Mouse (Mus musculus) c-Kit-negative CD71-positive TER-119-positive erythroid progenitor cells, embryonic 14.5 days (primary cell): ENCODE results near the gene Ptprd.

Experiments
- DNase-seq: peaks from one replicate; pipeline ENCODE4 v3.0.0-alpha.2; 2013; ENCODE audit warnings: low read depth, low spot score

The Ptprd gene

DNA sequence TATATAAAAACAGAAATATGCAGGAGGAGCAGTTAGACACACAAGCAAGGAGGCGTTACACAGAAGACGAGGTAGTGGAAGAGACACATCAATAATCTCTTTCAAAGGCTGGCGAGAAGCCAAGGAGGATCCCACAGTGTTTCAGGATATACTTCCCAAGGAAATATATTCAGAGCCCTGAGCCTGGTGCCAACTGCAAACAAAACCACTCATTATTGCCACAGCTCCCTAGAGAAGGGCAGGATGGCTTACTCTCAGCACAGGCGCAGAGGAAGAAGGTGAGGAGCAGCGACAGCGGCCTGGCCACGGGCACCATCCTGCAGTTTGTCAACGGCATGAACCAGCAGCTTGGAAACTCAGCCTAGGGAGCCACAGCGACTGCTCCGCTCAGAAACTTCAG is 1886.8 kb downstream of the Ptprd start:
- DNase-seq = no peak

GRCm38 (mm10) chr4:76324509-76324908 is 1887.3 kb downstream of the Ptprd start:
- DNase-seq = no peak

DNA sequence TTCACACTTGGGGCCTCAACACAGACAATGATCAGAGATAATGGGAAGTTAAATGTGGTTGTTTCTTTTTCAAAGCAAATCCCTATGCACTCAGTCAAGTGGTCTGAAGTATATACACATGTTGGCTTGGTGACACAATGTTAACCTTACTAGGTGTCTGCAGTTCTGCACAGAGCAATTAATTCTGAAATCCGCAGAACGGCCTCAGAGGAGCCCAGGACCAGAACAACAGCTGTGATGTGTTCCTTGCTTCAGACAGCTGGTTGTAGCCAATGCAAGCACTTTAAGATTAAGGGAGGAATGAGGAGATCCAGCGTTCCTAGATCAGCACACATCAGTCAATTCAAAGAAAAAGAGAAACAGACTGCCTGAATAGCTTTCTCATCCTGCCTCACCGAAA is 1891.9 kb downstream of the Ptprd start:
- DNase-seq = no peak

- DNase-seq = no peak
Measured at GRCm38 (mm10) chr4:76315977-76316376, 1895.8 kb downstream of the Ptprd start.

DNA sequence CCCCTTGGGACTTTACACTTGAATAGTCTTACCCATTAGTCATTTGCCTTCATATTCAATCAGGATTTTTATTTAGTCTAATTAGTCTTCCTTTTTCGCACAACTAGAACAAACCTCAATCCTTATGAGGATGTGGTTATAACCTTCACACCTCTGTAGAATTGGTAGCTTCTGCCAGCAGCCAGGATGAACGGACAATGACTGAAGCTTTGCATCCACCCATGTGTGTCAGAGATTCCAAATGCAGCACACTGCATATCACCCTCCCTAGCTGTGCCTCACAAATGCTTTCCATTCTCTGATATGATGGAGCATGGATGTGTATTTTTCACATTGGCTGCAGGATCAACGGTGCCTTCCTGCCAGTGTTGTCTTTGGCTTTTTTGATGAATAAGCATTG is 1898.0 kb downstream of the Ptprd start:
- no peak for DNase-seq

GRCm38 (mm10) chr4:76312593-76312992 is 1899.2 kb downstream of the Ptprd start:
- DNase-seq = no peak

DNA sequence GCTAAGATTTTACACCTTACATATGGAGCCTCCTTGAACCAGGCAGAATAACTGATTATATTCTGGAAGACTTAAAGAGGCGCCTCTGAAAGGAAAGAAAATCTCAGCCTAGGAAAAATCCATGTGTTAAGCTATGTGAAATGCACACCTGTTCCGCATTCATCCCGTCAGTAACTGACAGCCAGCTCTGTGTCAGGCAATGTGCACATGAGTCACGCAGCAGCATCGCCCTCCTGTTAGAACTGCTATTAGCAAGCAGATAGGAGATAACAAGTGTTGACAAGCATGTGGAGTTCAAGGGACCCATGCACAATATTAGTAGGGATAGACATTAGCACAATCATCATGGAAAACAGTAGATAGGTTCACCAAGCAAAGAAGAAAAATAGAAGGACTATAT is 1905.8 kb downstream of the Ptprd start:
- no peak for DNase-seq

GRCm38 (mm10) chr4:76297375-76297774 is 1914.4 kb downstream of the Ptprd start:
- DNase-seq = no peak

GRCm38 (mm10) chr4:76292733-76293357 is 1918.9 kb downstream of the Ptprd start:
- no peak for DNase-seq

DNA sequence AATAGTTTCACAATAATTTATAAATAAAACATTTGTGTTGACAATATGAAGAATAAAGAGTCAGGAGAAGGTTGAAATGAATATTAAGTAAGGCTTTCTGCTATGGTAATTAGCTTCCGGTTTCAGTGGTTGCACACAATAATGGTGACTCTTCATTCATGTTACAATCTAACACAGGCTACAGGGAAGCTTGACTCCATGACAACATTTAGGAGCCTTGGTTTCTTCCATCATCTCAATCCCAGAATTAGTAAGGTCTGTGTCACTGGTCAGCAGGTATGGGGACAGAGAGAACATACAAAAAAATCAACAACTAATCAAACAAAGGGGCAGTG is 1921.3 kb downstream of the Ptprd start:
- no peak for DNase-seq

DNA sequence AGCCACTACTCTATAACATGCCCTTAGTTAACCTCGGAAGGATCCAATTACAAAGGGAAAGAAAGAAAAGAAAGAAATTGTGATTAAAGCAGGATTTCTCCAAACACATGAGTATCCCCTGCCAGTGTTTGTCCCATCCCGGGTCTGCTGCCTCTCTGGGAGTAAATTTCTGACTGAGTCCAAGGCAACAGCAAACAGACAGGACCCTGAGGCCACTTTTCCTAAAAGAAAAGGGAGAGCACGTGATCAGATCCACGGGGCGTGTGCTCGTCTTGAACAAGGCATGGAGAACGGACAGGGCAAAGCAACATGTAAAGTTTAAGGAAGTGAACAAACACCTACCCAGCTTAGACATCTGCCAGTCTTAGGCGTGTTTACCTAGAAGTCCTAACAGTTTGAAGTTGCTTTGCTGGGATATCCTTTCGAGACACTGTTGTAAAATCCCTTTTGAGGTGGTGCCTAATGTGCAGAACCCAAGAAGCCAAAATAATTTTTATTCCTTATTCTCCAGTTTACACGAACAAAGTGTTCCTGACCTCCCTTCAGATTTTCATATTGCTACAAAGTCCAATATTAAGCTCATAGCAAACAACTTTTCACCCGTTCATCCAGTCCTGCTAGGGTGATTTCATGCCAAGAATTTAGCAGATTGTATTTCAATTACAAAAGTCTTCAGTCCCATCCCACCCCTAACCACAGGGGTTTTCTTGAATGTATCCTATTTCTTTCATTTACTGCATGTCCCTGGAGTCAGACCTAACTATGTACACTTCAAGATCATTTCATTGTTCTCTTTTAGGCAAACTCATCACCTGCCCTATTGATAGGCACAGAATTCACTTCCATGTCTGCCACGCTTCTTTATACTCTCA is 1921.9 kb downstream of the Ptprd start:
- no peak for DNase-seq

DNA sequence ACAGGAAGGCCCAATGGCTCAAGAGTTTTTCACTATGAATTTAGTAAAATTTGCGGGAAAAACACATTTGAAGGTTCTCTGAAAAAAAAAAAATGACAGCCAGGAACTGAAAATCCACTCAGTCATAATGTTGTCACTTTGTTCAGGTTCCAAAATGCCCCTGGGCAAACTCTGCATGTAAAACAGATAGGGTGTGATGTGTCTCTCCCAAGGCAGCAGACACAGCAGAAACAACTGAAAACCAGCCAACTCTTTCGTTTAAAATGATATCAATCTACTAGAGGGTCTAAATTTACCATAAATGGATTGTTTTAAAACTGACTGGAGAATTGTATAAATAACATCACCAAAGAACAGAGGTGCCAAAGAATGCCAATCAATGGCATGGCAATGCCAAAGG is 1925.7 kb downstream of the Ptprd start:
- DNase-seq = no peak

DNA sequence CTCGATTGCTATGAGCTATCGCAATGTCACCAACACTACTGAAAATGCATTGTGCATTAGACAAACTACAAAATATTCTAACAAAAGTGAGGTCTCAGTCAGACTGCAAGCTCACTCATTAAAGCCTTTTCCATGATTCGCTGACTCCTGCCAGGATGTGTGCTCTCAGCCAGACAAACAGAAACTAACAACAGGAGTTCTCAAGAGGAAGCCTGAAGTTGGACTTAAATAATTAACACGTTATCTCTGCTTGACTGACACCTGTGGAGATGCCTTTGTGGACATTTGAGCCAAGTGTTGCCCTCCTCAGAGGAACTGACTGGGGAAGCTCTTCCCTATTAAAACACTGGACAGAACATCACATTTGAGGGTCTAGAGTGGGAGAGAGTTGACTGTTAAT is 1928.9 kb downstream of the Ptprd start:
- no peak for DNase-seq

GRCm38 (mm10) chr4:76262727-76263126 is 1949.0 kb downstream of the Ptprd start:
- no peak for DNase-seq

DNA sequence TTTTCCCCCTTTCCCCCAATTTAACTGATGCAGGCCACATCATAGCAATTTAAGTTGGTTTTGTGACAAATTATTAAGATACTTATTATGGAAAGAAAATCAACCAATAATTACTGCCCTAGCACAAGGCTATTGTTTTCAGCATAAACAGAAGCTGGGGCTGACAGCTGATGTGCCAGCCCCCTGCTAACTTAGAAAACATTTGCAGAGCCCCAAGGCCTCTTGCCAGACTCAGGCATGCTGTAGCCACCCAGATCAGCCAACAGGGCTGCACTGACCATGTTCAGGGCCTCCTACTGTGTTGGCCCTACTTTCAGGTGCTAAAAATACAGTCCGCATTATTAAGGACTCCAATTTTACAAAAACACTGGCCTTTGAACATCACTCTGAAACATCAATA is 1951.1 kb downstream of the Ptprd start:
- DNase-seq = no peak

DNA sequence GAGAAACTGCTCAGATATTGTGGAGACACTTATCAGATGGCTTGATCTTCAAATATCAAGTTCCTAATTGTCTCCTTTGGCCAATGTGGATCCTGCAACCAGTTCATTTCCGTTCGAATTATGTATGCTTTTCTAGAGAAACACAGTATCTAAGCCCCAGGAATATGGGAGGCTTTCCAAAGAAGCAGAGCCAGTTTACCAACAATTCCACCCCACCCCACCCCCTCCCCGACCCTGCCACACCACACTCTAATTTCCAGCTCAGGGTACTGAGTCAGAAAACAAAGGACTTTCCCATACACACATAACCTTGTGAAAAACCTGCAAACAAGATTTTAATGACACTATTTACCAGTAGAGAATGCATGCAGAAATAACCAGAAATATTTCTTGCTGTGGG is 1951.5 kb downstream of the Ptprd start:
- no peak for DNase-seq

DNA sequence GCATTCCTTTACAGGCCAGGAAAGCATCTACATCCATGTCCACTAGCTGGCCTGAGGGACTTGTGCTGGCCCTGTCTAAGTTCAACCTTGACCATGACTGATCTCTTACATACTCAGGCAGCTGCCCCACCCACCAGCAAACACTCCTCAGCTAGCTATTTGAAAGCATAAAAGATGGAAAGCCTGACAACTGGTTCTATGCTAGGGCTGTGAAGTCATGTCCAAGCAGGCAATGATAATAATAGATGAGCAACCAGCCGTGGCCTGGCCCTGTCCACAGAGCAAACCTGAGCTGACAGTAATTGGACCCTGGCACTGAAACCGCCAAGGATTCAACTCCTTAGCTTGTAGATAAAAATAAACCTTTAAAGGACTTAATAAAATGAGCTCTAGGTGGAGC is 1952.1 kb downstream of the Ptprd start:
- DNase-seq = no peak

GRCm38 (mm10) chr4:76244371-76244770 is 1967.4 kb downstream of the Ptprd start:
- DNase-seq = no peak

DNA sequence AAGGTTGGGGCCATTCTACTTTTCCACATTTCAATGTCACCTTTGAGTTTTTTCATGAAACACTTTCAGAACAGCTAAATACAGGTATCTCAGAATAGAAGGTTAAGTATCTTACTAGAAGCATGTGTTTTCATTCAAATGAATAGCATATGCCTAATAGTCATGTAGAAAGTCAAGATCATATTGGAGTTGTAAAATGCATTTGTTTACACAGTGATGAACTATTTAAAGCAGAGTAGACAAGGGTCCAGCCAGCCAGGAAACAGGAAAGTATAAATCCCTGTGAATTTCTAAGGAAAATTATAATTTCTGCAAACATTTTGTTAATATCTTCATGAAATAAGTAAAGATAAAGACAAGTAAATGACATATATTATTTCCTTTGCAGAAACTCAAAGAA is 1970.2 kb downstream of the Ptprd start:
- DNase-seq = no peak

DNA sequence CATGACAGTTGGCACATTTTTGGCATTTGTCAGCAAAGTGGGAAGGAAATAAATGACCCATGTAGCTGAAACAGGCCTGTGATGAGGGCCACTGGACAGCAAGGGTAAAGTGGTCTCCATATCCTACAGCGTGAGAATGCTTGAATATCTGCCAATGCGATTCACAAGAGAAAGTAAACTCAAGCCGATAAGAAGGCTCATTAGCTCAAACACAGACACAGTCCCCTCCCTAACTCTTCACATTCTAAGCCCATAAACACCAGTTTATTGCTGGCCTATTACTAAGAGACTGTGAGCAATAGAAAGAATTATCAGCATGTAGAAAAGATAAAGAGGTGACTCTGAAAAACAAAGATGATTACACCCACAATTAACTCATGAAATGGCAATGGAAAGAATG is 1970.6 kb downstream of the Ptprd start:
- no peak for DNase-seq

GRCm38 (mm10) chr4:76239063-76239462 is 1972.7 kb downstream of the Ptprd start:
- no peak for DNase-seq

GRCm38 (mm10) chr4:76238577-76238976 is 1973.2 kb downstream of the Ptprd start:
- no peak for DNase-seq

DNA sequence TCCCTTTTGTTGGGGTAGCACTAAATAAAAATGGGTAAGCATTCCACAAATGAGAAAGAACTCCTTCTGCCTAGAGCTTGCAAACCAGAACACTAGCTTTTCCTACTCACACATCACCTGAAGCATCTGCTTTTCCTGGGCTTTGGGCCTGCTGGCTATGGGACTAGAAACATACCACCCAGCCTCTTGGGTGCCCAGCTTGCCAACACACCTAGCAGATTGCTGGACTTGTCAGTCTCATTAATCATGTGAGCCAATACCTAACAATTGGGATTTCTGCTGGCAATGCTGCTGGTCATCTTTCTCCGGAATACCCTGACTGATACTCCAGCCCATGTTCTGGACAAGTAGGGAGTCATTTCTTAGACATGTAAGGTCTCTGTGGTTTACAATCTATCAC is 1973.9 kb downstream of the Ptprd start:
- no peak for DNase-seq
